Mouse (Mus musculus): ENCODE measurements at regions not wholly inside any gene's neighbourhood (a gene's known extent, or its start where the extent isn't known, plus 50 kb on each side); places are given as distances from the start of the nearest gene placed in this dataset.
A peak's percentile ranks its signal among the peaks of the same experiment; 100 is the strongest.

- ATAC-seq (replicated peaks; ENCODE audit: extremely low read depth, insufficient read depth, low FRiP score) = no peak
- Histone ChIP-seq H3K4me1 (ENCODE audit: control insufficient read depth, insufficient read depth, low read length) (peaks cover 9% of the 10 kb centered on the region), H3K27me3 (ENCODE audit: control insufficient read depth, insufficient read depth, low read length) (no peaks in the 10 kb centered on the region), H3K27ac (ENCODE audit: low read length) (no peak overlapping the region), H3K4me3 (ENCODE audit: low read length) (no peak overlapping the region), H3K9me3 (replicated peaks; ENCODE audit: control insufficient read depth, low read length) (no peaks in the 10 kb centered on the region), H3K4me2 (ENCODE audit: low read depth, low read length) (no peak overlapping the region), H3K9ac (ENCODE audit: low read length) (no peak overlapping the region), H3K36me3 (ENCODE audit: control insufficient read depth, insufficient read depth) (no peaks in the 10 kb centered on the region)
Observed at GRCm38 (mm10) chr11:22608945-22609344, 97.1 kb downstream of the Tmem17 start.

DNA sequence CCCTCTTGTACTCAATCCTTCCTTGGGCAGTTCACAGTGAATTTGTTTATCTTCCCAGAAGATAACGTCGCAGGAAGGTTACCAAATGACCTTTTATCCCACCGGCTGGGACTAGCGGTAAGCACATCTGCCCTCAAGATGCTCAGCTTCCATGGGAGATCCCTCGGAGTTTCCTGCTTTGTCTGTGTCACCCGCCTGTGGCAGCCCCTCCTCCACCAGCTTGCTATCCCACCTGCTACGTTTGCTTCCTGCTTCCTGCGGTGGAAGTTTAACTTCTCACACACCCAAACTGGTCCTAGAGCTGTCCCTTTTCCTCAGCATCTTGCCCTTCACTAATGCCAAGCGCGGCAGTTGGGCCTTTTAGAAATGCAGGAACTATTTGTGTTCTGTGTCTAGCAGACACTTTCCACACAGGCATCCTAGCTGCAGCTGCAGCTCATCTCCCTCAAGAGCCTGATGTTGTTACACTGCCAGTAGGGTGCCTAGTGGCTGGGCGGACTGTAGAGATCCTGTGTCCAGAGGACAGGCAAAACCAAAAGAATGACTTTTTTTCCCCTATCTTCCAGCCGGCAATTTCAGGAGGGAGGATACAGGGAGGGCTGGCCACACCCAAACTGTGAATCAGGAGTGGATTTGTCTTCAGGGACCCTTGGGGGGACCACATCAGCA, 98.7 kb downstream of the Tmem17 start:
- no peak for ATAC-seq (replicated peaks; ENCODE audit: extremely low read depth, insufficient read depth, low FRiP score)
- Histone ChIP-seq H3K9me3 (replicated peaks; ENCODE audit: control insufficient read depth, low read length) (no peaks in the 10 kb centered on the region), H3K36me3 (ENCODE audit: control insufficient read depth, insufficient read depth) (no peaks in the 10 kb centered on the region), H3K27me3 (ENCODE audit: control insufficient read depth, insufficient read depth, low read length) (no peaks in the 10 kb centered on the region), H3K9ac (ENCODE audit: low read length) (no peak overlapping the region), H3K4me2 (ENCODE audit: low read depth, low read length) (peak overlapping the region; percentile 47), H3K4me1 (ENCODE audit: control insufficient read depth, insufficient read depth, low read length) (peaks cover 9% of the 10 kb centered on the region), H3K27ac (ENCODE audit: low read length) (no peak overlapping the region), H3K4me3 (ENCODE audit: low read length) (no peak overlapping the region)
- 8% methylated on average over 12 of the region's 12 CpGs for WGBS

DNA sequence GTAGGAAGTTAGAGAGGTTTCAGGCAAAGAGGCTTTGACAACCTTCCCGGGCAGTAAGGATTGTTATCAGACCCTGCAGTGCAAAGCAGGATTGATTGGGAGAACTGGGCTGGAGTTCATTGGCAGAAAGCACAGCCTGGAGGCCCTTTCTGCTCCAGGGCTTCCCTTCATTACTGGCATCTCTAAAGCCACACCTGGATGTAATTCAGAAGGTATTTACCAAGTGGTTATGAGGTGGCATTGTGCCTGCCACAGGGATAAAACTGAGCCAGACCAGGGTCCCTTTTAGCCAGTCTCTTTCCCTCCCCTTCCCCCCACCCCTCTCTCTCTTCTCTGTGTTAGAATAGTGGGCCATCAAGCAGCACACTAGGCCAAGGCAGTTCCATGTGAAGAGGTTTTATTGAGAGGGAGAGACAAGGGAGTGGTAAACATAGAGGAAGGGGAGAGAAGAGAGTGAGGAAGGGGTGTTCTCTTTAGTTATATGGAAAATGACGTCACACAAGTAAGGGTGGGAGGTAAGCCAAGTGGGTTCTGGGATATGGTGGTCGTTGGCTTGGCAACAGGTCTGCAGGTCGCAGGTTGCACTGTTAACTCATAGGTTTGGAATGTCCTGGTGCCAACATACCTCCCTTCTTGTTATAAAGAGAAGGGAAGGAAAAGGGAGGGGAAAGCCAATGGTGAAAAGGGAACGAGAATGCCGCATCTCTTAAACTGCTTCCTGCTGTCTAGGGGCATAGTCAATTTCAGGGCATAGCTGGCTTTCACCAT, 99.4 kb downstream of the Tmem17 start:
- peaks cover 9% of the 10 kb centered on the region for H3K4me1 ChIP-seq (ENCODE audit: control insufficient read depth, insufficient read depth, low read length)
- no peak overlapping the region for H3K4me2 ChIP-seq (ENCODE audit: low read depth, low read length)
- no peak overlapping the region for H3K9ac ChIP-seq (ENCODE audit: low read length)
- WGBS = 43% methylated on average over 6 of the region's 6 CpGs
- no peak overlapping the region for H3K27ac ChIP-seq (ENCODE audit: low read length)
- H3K4me3 ChIP-seq (ENCODE audit: low read length) = no peak overlapping the region
- H3K27me3 ChIP-seq (ENCODE audit: control insufficient read depth, insufficient read depth, low read length) = no peaks in the 10 kb centered on the region
- ATAC-seq (replicated peaks; ENCODE audit: extremely low read depth, insufficient read depth, low FRiP score) = no peak
- H3K36me3 ChIP-seq (ENCODE audit: control insufficient read depth, insufficient read depth) = no peaks in the 10 kb centered on the region
- no peaks in the 10 kb centered on the region for H3K9me3 ChIP-seq (replicated peaks; ENCODE audit: control insufficient read depth, low read length)

GRCm38 (mm10) chr11:22613500-22613899, 101.6 kb downstream of the Tmem17 start:
- Histone ChIP-seq H3K36me3 (ENCODE audit: control insufficient read depth, insufficient read depth) (no peaks in the 10 kb centered on the region), H3K4me3 (ENCODE audit: low read length) (no peak overlapping the region), H3K9me3 (replicated peaks; ENCODE audit: control insufficient read depth, low read length) (no peaks in the 10 kb centered on the region), H3K4me1 (ENCODE audit: control insufficient read depth, insufficient read depth, low read length) (peaks cover 15% of the 10 kb centered on the region), H3K9ac (ENCODE audit: low read length) (no peak overlapping the region), H3K4me2 (ENCODE audit: low read depth, low read length) (no peak overlapping the region), H3K27me3 (ENCODE audit: control insufficient read depth, insufficient read depth, low read length) (no peaks in the 10 kb centered on the region), H3K27ac (ENCODE audit: low read length) (no peak overlapping the region)
- 71% methylated on average over 2 of the region's 2 CpGs for WGBS
- no peak for ATAC-seq (replicated peaks; ENCODE audit: extremely low read depth, insufficient read depth, low FRiP score)

GRCm38 (mm10) chr11:22617204-22617874, 105.5 kb downstream of the Tmem17 start:
- WGBS = 8% methylated on average over 21 of the region's 21 CpGs
- Histone ChIP-seq H3K27me3 (ENCODE audit: control insufficient read depth, insufficient read depth, low read length) (no peaks in the 10 kb centered on the region), H3K4me3 (ENCODE audit: low read length) (peak overlapping the region; percentile 46), H3K9ac (ENCODE audit: low read length) (peak overlapping the region; percentile 61), H3K9me3 (replicated peaks; ENCODE audit: control insufficient read depth, low read length) (no peaks in the 10 kb centered on the region), H3K36me3 (ENCODE audit: control insufficient read depth, insufficient read depth) (no peaks in the 10 kb centered on the region), H3K4me2 (ENCODE audit: low read depth, low read length) (peak overlapping the region; percentile 75), H3K27ac (ENCODE audit: low read length) (peak overlapping the region; percentile 50; the same call in 1 of the 2 replicates), H3K4me1 (ENCODE audit: control insufficient read depth, insufficient read depth, low read length) (peaks cover 6% of the 10 kb centered on the region)
- peak; percentile 84 for ATAC-seq (replicated peaks; ENCODE audit: extremely low read depth, insufficient read depth, low FRiP score)

- H3K36me3 ChIP-seq (ENCODE audit: control insufficient read depth, insufficient read depth) = no peaks in the 10 kb centered on the region
- no peak overlapping the region for H3K4me3 ChIP-seq (ENCODE audit: low read length)
- no peaks in the 10 kb centered on the region for H3K27me3 ChIP-seq (ENCODE audit: control insufficient read depth, insufficient read depth, low read length)
- H3K4me2 ChIP-seq (ENCODE audit: low read depth, low read length) = no peak overlapping the region
- no peak overlapping the region for H3K27ac ChIP-seq (ENCODE audit: low read length)
- no peaks in the 10 kb centered on the region for H3K9me3 ChIP-seq (replicated peaks; ENCODE audit: control insufficient read depth, low read length)
- no peak for ATAC-seq (replicated peaks; ENCODE audit: extremely low read depth, insufficient read depth, low FRiP score)
- peaks cover 6% of the 10 kb centered on the region for H3K4me1 ChIP-seq (ENCODE audit: control insufficient read depth, insufficient read depth, low read length)
- H3K9ac ChIP-seq (ENCODE audit: low read length) = no peak overlapping the region
- 80% methylated on average over 8 of the region's 8 CpGs for WGBS
Observed at GRCm38 (mm10) chr11:22620912-22621705, 109.2 kb downstream of the Tmem17 start.

DNA sequence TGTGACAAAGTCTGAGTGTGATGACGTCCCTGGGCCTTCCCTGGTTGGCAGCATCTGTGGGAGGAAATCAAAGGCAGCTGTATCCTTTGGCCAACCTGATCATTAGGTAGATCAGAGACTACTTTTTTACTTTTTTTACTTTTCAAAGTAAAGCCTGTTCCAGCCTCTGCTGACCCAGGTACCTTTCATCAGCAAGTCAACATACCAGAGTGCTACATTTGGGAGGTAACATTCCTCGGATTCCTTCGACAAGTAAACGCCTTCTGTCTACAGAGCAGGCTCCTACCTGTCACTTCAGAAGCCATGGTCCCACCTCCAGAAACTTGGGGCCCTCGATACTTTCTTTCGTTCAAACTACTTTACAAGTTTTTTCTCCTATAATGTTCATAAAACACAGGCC, 110.0 kb downstream of the Tmem17 start:
- Histone ChIP-seq H3K27me3 (ENCODE audit: control insufficient read depth, insufficient read depth, low read length) (no peaks in the 10 kb centered on the region), H3K9me3 (replicated peaks; ENCODE audit: control insufficient read depth, low read length) (no peaks in the 10 kb centered on the region), H3K27ac (ENCODE audit: low read length) (no peak overlapping the region), H3K36me3 (ENCODE audit: control insufficient read depth, insufficient read depth) (no peaks in the 10 kb centered on the region), H3K4me1 (ENCODE audit: control insufficient read depth, insufficient read depth, low read length) (peaks cover 6% of the 10 kb centered on the region), H3K4me2 (ENCODE audit: low read depth, low read length) (no peak overlapping the region), H3K9ac (ENCODE audit: low read length) (no peak overlapping the region), H3K4me3 (ENCODE audit: low read length) (no peak overlapping the region)
- ATAC-seq (replicated peaks; ENCODE audit: extremely low read depth, insufficient read depth, low FRiP score) = no peak
- 44% methylated on average over 6 of the region's 6 CpGs for WGBS

- no peak overlapping the region for H3K4me2 ChIP-seq (ENCODE audit: low read depth, low read length)
Observed at GRCm38 (mm10) chr11:22622496-22622997, 110.7 kb downstream of the Tmem17 start.

More at GRCm38 (mm10) chr11:22622496-22622997, 110.7 kb downstream of the Tmem17 start:
- 61% methylated on average over 8 of the region's 8 CpGs for WGBS
- no peak for ATAC-seq (replicated peaks; ENCODE audit: extremely low read depth, insufficient read depth, low FRiP score)
- no peaks in the 10 kb centered on the region; the same call in 1 of the 2 replicates for H3K4me1 ChIP-seq (ENCODE audit: control insufficient read depth, insufficient read depth, low read length)
- H3K27ac ChIP-seq (ENCODE audit: low read length) = no peak overlapping the region
- H3K36me3 ChIP-seq (ENCODE audit: control insufficient read depth, insufficient read depth) = no peaks in the 10 kb centered on the region
- no peaks in the 10 kb centered on the region for H3K27me3 ChIP-seq (ENCODE audit: control insufficient read depth, insufficient read depth, low read length)
- no peak overlapping the region for H3K9ac ChIP-seq (ENCODE audit: low read length)
- H3K4me3 ChIP-seq (ENCODE audit: low read length) = no peak overlapping the region
- no peaks in the 10 kb centered on the region for H3K9me3 ChIP-seq (replicated peaks; ENCODE audit: control insufficient read depth, low read length)
